Mouse (Mus musculus) hindbrain, postnatal 0 days (tissue): Measurements from ENCODE around the gene Fbxo34. TPM values are rescaled to one million over a fixed set of nuclear protein-coding genes. Genes with fewer than 3 reads are reported as not detected.

ENCODE experiments used
- ATAC-seq: fragments of 200-750 bp; cut with Nextera tagmentation; 2 replicates; pipeline ENCODE4 v1.8.0; 2017; ENCODE audit warnings: mild to moderate bottlenecking, moderate TSS enrichment, moderate library complexity
- DNase-seq: peaks from one replicate; pipeline ENCODE4 v3.0.0-alpha.2; 2015; ENCODE audit warnings: low spot score
- H3K27ac ChIP-seq: fragments of 300-500 bp; sonication (generic); 2 replicates; pipeline ENCODE4 v1.5.1; 2014; ENCODE audit warnings: mild to moderate bottlenecking
- H3K27me3 ChIP-seq: fragments of 300-500 bp; sonication (generic); 2 replicates; pipeline ENCODE4 v1.6.1; 2014; ENCODE audit warnings: low read length, mixed read lengths; ENCODE audit not compliant: insufficient read depth
- H3K36me3 ChIP-seq: fragments of 300-500 bp; sonication (generic); 2 replicates; pipeline ENCODE4 v1.6.1; 2014; ENCODE audit warnings: low read length, mixed read lengths; ENCODE audit not compliant: insufficient read depth
- H3K4me1 ChIP-seq: fragments of 300-500 bp; sonication (generic); 2 replicates; pipeline ENCODE4 v1.6.1; 2014; ENCODE audit warnings: antibody characterized with exemption, low read length, mixed read lengths; ENCODE audit not compliant: insufficient read depth
- H3K4me2 ChIP-seq: fragments of 300-500 bp; sonication (generic); 2 replicates; pipeline ENCODE4 v1.6.1; 2014; ENCODE audit warnings: low read depth, mild to moderate bottlenecking, low read length, moderate library complexity, mixed read lengths
- H3K4me3 ChIP-seq: fragments of 300-500 bp; sonication (generic); 2 replicates; pipeline ENCODE4 v1.5.1; 2014; ENCODE audit warnings: low read length
- H3K9ac ChIP-seq: fragments of 300-500 bp; sonication (generic); replicated peaks from 2 replicates; pipeline ENCODE4 v1.6.1; 2014; ENCODE audit warnings: mild to moderate bottlenecking, low read length, moderate library complexity, mixed read lengths
- H3K9me3 ChIP-seq: fragments of 300-500 bp; sonication (generic); 2 replicates; pipeline ENCODE4 v1.6.1; 2016; ENCODE audit warnings: low read length, mixed read lengths
- CTCF ChIP-seq: IDR thresholded peaks from 2 replicates; pipeline ENCODE4 v1.5.1; 2016; ENCODE audit warnings: antibody characterized with exemption, control low read depth, low read depth
- WGBS: fragments of 180-500 bp; shearing (Covaris S2); extraction: QIAGEN DNeasy Blood & Tissue Kit; methylation state at CpG from one replicate; pipeline ENCODE4 v1.1.7; 2014; 5-methylcytosine and 5-hydroxymethylcytosine counted together
- polyA plus RNA-seq: library from polyadenylated mRNA; unstranded; fragments of >200 nt; fragmentation: Nextera tagmentation; extraction: Ambion mirVana; gene quantifications from 2 replicates; pipeline ENCODE4 v1.2.1, GENCODE M21; 2015
- total RNA-seq: library from RNA; depleted of rRNA; stranded (reverse); fragments of >200 nt; gene quantifications from 2 replicates; pipeline ENCODE4 v1.2.3, GENCODE M21; 2014

The Fbxo34 gene
- total and polyA plus RNA-seq, 2 experiments from 2014 or later, result 20.6 to 41.0 TPM

DNA sequence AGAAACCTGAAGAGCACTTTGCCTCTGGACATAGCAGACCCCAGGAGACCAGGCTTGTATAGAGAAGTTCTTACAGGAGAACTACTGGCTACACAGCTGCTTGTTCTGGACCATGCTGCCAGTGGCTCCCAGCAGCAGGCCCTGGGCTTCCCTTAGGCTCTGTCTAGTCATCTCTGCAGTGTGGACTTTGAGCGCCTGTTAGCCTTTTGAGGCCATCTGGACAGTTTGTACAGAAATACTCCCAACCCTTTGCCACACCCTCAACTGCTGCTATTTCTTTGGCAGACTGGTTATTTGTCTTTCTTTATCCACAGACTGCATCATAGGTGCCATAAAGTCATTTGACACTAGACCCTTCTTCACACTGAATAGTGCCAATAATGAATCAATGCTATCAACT, 84.9 kb downstream of the Fbxo34 start:
- WGBS, result 89% methylated on average over 1 of the region's 1 CpGs
- no peaks in the 10 kb centered on the region for H3K27me3 ChIP-seq
- no peak overlapping the region for H3K9ac ChIP-seq
- TF ChIP-seq CTCF, result no peak
- H3K9me3 ChIP-seq, result no peaks in the 10 kb centered on the region
- no peak overlapping the region for H3K27ac ChIP-seq
- no peak for ATAC-seq
- DNase-seq, result no peak
- H3K4me1 ChIP-seq, result no peaks in the 10 kb centered on the region
- no peaks in the 10 kb centered on the region for H3K36me3 ChIP-seq
- H3K4me2 ChIP-seq, result no peak overlapping the region
- H3K4me3 ChIP-seq, result no peak overlapping the region

DNA sequence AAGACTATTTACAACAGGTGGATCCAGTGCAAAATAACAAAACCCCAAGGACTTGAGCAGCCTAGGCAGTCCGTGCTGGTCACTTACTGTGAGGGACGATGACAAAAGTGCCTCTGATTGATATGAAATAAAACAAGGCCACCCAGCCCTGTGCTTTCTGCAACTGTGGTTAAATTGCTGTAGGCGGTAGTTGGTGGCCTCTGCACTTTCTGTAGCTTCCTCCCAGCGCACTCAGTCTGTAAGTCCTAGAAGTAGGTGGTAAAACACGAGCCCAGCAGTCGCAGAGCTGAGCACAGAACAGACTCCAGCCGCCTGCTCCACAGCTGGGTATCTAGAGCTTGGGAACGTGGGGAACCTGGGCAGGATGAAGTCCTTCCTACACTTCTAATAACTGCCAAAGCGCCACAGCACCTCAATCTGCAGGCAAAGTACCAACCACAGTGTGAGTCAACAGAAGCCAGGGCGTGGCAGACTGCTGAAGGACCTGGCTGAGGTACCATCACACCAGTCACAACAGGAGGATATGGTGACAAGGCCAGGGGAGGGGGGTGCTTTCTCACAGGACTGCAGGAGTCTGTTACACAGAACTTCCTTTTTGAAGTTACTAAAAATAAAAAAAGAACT, 91.2 kb downstream of the Fbxo34 start:
- TF ChIP-seq CTCF, result no peak
- H3K4me1 ChIP-seq, result no peaks in the 10 kb centered on the region
- no peak overlapping the region for H3K4me2 ChIP-seq
- no peak overlapping the region for H3K4me3 ChIP-seq
- H3K27ac ChIP-seq, result no peak overlapping the region
- 94% methylated on average over 10 of the region's 10 CpGs for WGBS
- no peaks in the 10 kb centered on the region for H3K27me3 ChIP-seq
- H3K36me3 ChIP-seq, result peaks cover 42% of the 10 kb centered on the region
- H3K9ac ChIP-seq, result no peak overlapping the region
- no peak for DNase-seq
- ATAC-seq, result no peak
- no peaks in the 10 kb centered on the region for H3K9me3 ChIP-seq

DNA sequence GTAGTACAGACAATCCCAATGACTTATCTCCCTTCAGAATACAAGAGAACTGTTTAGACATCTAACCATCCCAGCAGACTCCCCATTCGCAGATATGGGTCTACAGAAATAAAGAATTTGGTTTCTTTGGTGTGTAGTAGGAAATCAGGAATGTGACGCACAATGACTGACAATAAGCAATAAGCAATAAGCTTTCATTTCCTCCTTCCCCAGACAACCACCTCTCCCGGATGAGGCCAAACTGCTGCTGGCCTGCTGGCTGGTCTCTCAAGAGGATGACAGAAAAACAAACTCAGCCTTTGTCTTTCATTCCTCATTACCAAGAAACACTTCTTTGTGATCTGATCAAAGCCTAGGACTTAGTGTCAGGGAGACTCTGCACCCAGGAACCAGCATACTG, 92.1 kb downstream of the Fbxo34 start:
- no peak for TF ChIP-seq CTCF
- Histone ChIP-seq H3K4me3 (no peak overlapping the region), H3K9ac (no peak overlapping the region), H3K9me3 (no peaks in the 10 kb centered on the region), H3K4me2 (no peak overlapping the region), H3K4me1 (no peaks in the 10 kb centered on the region), H3K27ac (no peak overlapping the region), H3K27me3 (no peaks in the 10 kb centered on the region), H3K36me3 (peaks cover 50% of the 10 kb centered on the region)
- ATAC-seq, result no peak
- no peak for DNase-seq
- WGBS, result 91% methylated on average over 3 of the region's 3 CpGs

DNA sequence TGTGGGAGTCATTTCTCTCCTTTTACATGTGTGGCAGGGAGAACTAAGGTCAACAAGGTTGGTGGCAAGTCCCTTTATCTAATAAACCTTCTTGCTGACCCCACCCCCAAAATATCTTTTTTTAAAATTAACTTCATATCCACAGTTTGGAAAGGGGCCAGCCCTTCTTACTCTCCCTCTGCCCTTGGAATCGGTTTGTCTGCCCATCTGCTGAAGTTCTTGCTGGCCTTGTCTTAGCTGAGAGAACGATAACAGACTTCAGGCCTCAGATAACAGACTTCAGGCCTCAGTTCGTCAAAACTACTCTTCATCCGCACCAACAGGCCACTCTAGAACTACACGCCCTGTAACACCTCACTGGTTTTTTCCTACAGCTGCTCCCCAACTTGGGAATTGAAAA, 94.1 kb downstream of the Fbxo34 start:
- TF ChIP-seq CTCF, result no peak

DNA sequence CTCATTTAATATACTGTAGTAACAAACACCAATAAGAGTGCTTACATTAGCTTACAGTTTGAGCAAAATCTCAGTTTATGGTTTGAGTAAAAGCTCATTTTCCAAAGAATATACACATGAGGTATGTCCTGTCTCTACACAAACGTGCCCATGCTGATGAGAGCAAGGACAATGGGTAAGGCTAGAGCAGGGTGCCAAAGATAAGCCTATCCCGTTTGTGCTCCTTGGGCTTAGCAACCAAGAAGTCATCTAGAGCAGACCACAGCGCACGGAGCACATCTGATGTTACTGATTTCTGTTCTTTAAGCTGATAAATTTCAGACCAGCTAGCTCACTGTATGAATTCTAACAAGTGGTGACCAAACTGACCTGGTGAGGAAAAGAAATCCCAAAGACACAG, 94.7 kb downstream of the Fbxo34 start:
- no peak overlapping the region for H3K4me2 ChIP-seq
- no peaks in the 10 kb centered on the region for H3K9me3 ChIP-seq
- no peak for DNase-seq
- H3K9ac ChIP-seq, result no peak overlapping the region
- peaks cover 65% of the 10 kb centered on the region for H3K36me3 ChIP-seq
- 96% methylated on average over 4 of the region's 4 CpGs for WGBS
- H3K4me3 ChIP-seq, result no peak overlapping the region
- TF ChIP-seq CTCF, result no peak
- no peaks in the 10 kb centered on the region for H3K4me1 ChIP-seq
- H3K27ac ChIP-seq, result no peak overlapping the region
- no peaks in the 10 kb centered on the region for H3K27me3 ChIP-seq
- ATAC-seq, result no peak

More for the DNA sequence above, 94.1 kb downstream of the Fbxo34 start:
- Histone ChIP-seq H3K27ac (no peak overlapping the region), H3K4me1 (no peaks in the 10 kb centered on the region), H3K9ac (no peak overlapping the region), H3K36me3 (peaks cover 65% of the 10 kb centered on the region), H3K4me3 (no peak overlapping the region), H3K9me3 (no peaks in the 10 kb centered on the region), H3K4me2 (no peak overlapping the region), H3K27me3 (no peaks in the 10 kb centered on the region)
- no peak for ATAC-seq
- DNase-seq, result no peak
- 93% methylated on average over 5 of the region's 5 CpGs for WGBS

DNA sequence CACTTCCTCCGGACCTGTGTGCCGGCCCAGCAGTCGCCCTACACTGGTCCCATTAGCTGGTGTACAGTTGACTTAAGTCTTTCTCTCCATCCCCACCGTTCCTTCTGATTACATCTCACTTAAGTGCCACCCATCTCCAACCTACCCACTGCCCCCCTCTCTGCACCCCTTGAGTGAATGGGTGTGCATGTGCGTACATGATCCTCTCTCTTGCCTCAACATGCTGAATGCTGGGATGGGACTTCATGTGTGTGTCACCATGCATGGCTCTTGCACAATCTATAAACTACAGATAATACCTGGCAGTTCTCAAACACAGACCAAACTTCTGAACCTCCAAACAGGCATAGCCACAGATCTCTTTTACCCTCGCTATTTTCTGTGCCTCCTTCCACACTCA, 101.4 kb downstream of the Fbxo34 start:
- Histone ChIP-seq H3K4me2 (no peak overlapping the region), H3K36me3 (peaks cover 42% of the 10 kb centered on the region), H3K27me3 (no peaks in the 10 kb centered on the region), H3K4me3 (no peak overlapping the region), H3K27ac (no peak overlapping the region), H3K9ac (no peak overlapping the region), H3K9me3 (no peaks in the 10 kb centered on the region), H3K4me1 (no peaks in the 10 kb centered on the region)
- TF ChIP-seq CTCF, result no peak
- DNase-seq, result no peak
- ATAC-seq, result no peak
- over 99% methylated on average over 6 of the region's 6 CpGs for WGBS

DNA sequence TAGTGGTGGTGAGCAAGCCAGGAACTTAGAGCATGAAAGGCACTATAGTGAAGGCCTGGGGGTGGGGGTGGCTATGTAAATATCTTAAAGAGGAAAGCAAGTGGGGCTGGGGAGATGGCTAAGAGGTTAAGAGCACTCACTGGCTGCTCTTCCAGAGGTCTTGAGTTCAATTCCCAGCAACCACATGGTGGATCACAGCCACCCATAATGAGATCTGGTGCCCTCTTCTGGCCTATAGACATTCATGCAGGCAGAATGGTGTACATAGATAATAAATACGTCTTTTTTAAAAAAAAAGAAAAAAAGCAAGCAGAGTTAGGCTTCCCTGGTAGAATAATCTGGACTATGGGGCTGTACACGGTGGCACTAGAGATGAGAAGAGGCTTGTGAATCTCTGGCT, 103.2 kb downstream of the Fbxo34 start:
- no peaks in the 10 kb centered on the region for H3K9me3 ChIP-seq
- no peak overlapping the region for H3K27ac ChIP-seq
- peaks cover 31% of the 10 kb centered on the region for H3K36me3 ChIP-seq
- DNase-seq (no peak), ATAC-seq (no peak)
- H3K4me3 ChIP-seq, result no peak overlapping the region
- no peak overlapping the region for H3K9ac ChIP-seq
- H3K4me1 ChIP-seq, result no peaks in the 10 kb centered on the region
- no peaks in the 10 kb centered on the region for H3K27me3 ChIP-seq
- TF ChIP-seq CTCF, result no peak
- no peak overlapping the region for H3K4me2 ChIP-seq
- WGBS, result 93% methylated on average over 2 of the region's 2 CpGs
